Mouse (Mus musculus): ENCODE data around the gene Hoxb4. TPM values are rescaled to one million over a fixed set of nuclear protein-coding genes. Genes with fewer than 3 reads are reported as not detected.

Hoxb4 gene
- total RNA-seq, 2 experiments from 2014 or later: 19.8 to 22.0 TPM

DNA sequence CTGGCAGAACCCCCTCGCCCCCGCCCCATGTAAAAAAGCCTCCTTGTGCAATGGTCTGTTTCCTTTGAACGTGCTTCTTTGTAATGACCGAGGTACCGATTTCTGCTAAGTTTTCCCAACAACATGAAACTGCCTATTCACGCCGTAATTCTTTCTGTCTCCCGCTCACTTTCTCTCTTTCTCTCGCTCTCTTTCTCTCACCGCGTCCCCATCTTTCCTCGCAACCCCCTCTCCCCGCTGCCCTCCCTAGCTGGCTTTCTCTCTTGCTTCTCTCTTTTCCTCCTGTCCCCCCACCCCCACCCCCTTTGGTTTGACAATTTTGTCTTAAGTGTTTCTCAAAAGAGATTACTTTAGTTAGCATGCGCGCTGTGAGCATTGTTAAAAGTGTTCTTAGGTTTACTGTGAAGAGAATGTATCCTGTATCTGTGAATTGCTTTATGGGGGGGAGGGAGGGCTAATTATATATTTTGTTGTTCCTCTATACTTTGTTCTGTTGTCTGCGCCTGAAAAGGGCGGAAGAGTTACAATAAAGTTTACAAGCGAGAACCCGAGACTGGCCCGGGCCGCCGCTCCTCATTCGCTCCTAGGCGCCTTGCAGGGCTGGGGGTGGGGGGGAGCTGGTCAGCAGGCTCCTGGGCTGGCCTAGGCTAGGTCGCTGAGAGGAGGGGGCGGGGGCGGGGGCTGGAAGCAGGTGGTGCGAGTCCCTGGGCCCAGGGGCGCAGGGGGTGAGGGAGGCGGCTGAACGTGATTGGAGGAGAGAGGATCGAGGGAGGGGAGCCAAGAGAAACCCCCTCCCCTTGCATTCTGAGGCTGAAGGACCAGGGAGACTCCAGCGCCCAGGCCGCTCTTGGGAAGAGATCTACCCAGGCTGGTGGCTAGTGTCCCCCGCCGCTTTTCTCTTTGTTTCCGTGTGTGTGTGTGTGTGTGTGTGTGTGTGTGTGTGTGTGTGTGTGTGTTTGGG, 33.0 kb upstream of the Hoxb4 start:
- no peak for DNase-seq (ENCODE audit: low spot score in 2 of 2)

DNA sequence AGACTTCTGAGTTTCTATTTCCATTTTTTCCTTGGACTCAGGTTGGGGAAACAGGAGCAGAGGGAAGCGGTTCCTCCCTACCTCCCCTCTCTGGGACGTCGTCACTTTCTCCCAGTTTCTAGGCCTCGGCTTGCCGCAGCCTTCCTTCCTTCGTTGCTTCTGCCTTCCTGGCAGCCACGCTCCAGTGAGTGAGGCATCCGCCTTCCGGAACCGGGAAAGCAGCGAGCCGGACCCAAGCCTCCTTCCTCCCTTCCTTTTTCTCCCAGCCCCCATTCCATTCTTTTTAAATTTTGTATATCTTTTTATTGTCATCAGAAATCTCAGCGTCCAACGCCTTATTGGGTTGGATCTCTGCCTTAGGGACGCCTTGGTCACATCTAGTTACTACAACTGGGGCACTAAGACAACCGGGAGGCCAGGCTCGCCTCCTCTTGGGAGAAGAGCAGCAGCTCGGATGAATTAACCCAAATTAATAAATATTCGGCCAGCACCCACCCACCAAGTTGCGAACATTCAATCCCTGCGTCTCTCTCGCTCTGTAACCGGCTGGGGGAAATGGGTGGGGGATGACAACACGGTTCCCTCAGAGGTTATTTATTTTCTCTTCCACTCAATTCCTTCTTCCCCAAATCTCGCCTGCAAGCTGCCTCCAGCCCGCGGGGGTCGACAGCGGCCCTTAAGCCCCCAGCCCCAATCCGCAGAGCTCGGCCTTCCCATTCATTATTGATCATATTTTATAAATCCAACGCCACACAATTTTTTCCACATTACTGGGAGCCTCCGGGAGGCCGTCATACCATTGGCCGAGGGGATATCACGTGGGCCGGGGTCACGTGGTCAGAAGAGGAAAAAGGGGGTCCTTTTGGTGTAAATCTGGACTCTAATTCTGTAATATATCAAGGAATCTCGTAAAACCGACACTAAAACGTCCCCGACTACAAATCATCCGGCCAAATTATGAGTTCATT, 32.0 kb upstream of the Hoxb4 start, which contains the start of gene Hoxb7:
Hoxb7 (plus strand) TSS at position 853 of the 968 bp plus-strand sequence.
- DNase-seq (ENCODE audit: low spot score in 2 of 2): no peak

DNA sequence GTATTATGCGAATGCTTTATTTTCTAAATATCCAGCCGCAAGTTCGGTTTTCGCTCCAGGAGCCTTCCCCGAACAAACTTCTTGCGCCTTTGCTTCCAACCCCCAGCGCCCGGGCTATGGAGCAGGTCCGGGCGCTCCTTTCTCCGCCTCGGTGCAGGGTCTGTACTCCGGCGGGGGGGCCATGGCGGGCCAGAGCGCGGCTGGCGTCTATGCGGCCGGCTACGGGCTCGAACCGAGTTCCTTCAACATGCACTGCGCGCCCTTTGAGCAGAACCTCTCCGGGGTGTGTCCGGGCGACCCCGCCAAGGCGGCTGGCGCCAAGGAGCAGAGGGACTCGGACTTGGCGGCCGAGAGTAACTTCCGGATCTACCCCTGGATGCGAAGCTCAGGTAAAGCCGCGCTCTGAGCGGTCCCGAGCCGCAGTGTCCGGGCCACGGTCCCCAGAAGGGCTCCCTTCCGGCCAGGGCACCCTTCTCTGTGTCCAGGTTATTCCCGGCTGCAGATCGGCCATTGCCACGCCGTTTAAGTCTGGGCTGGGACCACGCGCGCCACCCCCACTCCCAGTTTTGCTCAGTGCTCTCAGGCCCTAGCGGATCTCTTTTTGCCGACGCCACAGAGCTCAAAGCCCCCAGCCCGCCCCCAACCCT, 31.2 kb upstream of the Hoxb4 start:
- no peak for DNase-seq (ENCODE audit: low spot score in 2 of 2)

DNA sequence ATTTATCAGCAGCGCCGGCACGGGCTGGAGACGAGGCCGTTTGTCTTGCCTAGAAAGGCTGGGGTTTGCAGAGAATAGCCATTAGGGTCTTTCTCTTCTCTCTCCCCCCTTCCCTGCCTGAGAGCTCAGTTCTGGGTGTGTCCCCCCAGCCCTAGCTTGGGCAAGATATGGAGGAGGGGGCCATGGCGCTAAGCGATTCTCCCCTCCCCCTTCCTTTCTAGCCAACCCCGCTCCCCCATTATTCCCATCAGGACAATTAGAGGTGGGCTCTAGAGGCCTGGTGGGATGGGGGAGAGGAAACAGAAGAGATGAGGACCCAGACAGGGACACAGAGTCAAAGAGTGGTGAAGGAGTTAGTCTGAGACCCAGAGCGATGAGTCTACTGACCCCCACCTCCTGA, 30.7 kb upstream of the Hoxb4 start:
- no peak for DNase-seq (ENCODE audit: low spot score in 2 of 2)

DNA sequence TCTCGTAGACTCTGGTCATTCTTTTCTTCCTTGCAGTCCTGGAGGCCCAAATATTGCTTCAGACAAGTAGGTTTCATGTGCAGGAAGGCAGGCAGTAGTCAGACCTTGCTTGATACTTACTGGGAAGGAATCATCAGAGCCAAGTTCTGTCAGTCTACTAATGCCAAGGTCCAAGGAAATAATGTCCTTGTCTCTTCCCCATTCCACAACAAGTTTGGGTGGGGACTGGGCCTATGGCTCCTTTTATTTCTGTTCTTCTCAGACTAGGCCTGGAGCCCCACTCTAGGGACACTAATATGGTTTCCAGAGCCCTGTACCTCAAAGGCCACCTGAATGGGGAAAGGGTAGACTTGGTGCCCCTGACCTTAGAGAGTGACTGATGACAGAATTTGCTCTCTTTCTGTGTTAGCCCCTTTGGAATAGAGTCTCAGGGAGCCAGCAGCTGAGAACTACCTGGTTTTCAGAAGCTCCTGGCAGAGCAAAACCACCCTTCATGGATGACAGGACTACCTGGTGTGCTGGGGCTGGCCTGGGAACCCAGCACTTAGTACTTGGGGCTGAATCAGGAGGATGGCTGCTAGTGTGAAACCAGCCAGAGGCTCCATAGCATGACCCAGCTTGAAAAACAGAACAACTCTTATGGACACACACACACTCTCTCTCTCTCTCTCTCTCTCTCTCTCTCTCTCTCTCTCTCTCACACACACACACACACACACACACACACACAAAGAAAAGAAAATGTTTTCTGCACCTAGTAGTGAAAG, 29.4 kb upstream of the Hoxb4 start:
- no peak for DNase-seq (ENCODE audit: low spot score in 2 of 2)

DNA sequence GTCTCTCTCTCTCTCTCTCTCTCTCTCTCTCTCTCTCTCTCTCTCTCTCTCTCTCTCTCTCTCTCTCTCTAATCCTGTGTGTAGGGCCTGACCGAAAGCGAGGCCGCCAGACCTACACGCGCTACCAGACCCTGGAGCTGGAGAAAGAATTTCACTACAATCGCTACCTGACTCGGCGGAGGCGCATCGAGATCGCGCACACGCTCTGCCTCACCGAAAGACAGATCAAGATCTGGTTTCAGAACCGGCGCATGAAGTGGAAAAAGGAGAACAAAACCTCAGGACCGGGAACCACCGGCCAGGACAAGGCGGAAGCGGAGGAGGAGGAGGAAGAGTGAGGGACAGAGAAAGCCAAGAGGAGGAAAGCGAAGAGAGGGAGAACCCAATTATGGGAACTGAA, 28.8 kb upstream of the Hoxb4 start:
- DNase-seq (ENCODE audit: low spot score in 2 of 2): no peak

DNA sequence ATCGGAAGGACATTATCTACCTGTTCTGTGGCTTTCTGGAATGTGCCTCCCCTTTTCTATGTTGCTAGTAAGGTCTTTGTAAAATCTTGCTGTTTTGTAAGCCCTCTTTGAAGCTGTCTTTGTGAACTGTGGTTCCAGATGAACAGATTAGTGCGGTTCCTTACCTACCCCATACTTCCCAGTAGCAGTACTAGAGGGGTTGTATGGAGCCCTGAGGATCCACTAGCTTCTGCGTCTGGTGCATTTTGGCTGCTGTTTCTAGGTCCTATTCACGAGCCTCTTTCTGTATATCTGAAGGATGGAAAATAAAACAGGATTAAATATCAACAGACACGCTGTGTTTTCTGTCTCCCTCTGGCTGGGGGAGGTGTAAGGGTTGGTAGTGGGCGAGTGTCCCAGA, 28.2 kb upstream of the Hoxb4 start:
- DNase-seq (ENCODE audit: low spot score in 2 of 2): no peak

DNA sequence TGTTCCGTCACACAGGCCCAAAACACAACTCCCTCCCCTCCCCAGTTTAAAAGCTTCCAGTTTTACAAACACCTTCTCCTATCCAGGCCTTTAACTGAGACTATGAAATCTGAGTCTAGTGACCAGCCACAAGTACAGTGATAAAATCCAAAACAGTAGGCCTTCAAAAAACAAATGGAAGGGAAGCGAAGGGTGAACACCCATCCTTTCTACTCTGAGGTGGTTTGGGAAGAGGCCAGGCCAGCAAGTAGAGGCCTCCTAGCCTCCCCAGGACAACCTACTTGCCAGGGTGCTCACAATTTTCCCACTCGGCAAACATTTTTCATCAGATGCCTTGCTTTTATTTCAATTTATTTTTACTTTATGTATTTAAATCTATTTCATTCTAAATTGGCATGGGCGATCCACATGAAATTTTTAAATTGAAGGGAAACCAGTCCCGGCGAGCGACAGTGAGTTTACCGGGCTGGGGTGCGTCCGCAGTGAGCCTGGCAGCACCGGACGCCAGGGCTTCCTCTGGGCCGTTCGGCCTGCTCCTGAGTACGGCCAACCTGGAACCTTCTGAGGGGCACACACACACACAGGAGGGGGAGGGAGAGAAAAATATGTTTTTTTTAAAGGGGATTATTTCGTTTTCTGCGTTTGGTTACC, 27.2 kb upstream of the Hoxb4 start:
- DNase-seq (ENCODE audit: low spot score in 2 of 2): no peak

DNA sequence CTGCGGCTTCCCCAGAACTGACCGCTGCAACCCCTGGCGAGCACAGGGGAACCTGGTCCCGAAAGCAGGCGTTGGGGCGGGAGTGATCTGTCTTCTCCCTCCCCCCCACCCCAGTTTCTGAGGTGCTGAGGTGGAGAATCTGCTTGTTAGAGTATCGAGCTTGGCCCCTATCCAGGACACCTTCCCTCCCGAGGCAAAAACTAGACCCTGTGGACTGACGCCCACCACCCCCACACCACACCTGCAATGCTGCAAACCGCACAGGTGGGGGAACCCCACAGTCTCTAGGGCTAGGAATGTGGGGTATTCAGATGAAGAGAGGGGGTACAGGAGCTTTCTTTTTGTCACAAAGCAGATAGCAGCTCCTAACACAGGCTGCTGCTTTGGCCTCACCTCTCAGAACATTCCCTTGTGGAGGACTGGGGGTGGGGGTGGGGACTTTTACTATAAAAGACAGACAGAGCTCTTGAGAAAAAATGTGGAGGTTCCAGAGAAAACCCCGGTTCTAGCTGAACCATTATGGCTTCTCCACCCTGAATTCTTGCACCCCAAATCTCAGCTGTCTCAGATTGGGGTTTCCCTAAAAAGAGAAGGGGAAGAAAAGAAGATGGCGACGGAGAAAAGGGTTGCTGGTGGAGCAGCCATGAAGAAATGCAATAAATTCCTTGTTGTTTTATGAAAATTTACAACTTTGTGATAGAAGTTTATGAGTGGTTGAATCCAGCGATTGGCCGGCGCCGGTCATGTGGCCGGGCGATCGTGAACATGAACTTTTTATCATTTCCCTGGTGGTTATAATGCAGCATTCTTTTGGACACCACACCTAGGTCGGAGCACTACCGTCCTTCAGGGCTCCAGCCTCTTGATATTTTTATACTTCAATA, 26.1 kb upstream of the Hoxb4 start, which contains the start of gene Hoxb6:
Hoxb6 (plus strand) TSS at position 796 of the 884 bp plus-strand sequence.
- peak in 1 of 2 experiments; percentile 61 for DNase-seq (ENCODE audit: low spot score in 2 of 2)

DNA sequence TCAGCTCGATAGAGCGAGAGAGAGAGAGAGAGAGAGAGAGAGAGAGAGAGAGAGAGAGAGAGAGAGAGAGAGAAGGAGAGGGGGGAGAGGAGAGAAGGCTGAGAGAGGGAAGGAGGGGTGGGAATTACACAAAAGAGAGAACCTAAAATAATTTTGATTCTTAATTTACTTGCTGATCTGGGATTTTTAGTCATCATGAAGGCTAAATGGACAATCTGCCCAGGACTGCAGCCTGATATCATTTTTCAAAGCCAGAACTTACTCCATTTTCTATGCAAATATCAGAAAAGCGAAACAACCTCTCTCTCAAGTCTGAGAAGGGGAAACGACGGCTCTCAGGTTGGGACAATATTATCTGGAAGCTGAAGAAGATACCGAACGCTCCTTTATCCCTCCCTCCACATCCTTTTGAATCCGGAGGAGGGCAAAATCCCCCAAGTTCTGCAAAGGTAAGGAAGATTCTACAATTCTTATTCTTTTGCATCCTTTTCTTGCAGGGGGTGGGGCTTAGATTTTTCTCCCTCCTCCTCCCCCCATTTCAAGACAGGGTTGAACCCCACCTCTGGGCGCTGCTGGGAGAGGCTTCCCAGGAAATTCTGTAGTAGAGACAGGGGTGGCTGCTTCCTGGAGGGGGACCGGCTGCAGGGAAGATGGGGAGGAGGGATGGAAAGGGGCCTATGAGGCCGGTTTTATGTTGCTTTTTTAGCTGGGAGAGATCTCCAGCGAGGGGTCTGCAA, 25.3 kb upstream of the Hoxb4 start:
- no peak for DNase-seq (ENCODE audit: low spot score in 2 of 2)

DNA sequence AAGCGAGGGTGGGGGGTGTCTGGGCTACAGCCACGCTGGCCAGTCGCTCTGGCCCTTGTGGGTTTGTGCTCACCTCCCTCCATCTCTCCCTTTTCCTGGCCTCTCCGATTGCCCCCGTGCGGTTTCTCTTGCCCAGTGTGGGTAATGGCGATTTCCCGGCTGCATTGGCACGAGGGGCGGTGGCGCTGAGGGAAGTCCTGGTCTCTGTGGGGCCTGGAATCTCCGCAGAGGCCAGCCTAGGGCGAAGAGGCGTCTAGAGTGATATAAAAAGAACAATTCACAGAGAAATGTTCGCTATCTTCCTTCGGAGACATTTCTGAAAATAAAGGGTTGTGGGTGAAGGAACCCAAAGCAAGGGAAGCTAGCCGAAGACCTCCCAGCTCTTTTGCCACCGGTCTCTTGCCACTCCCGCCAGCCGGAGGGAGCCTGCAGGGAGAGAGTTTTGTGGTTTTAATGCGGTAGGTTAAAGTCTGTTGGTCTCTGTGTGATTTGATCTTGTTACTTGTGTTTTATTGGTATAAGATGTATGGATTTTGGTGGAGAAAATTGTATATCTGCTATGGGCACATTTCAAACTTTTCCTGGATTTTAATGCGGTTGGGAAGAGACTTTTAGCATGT, 24.7 kb upstream of the Hoxb4 start:
- no peak for DNase-seq (ENCODE audit: low spot score in 2 of 2)

DNA sequence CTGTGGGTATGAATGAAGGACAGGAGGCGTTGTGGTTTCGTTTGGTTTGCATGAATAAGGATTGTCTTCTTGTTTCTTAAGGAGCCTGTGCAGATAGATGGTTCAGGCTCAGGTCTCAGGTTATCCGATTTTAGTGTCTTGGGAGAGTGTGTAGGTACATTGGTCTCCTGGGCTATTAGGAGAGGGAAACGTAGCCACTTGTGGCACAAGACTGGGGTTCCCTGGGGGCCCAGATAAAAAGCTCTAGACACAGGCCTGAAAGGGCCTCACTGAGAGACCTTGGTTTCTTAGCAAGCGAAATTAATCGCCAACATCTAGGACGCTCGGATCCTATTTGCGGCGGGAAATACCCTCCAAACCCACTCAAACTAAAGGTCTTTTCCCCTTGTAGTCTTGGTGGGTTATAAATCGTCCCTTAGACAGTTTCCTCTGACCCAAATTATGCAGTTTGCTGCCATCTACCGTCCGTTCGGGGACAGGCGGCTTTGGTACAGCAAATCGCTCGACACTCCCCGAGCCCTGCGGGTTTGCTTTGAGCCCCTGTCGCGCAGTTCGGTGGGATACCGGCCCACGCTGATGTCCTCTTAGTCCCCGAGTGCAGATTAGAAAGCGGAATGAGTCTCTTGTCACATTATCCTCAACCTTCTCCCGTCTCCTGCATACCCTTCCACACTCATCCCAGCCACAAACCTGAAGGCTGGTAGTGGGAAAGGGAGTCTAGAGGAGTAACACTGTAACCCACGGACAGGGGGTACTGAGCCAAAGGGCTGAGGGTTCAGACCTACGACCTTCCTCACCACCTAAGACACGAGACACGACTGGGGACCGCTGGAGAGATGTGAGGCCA, 23.6 kb upstream of the Hoxb4 start:
- DNase-seq (ENCODE audit: low spot score in 2 of 2): peak in 1 of 2 experiments; percentile 76

DNA sequence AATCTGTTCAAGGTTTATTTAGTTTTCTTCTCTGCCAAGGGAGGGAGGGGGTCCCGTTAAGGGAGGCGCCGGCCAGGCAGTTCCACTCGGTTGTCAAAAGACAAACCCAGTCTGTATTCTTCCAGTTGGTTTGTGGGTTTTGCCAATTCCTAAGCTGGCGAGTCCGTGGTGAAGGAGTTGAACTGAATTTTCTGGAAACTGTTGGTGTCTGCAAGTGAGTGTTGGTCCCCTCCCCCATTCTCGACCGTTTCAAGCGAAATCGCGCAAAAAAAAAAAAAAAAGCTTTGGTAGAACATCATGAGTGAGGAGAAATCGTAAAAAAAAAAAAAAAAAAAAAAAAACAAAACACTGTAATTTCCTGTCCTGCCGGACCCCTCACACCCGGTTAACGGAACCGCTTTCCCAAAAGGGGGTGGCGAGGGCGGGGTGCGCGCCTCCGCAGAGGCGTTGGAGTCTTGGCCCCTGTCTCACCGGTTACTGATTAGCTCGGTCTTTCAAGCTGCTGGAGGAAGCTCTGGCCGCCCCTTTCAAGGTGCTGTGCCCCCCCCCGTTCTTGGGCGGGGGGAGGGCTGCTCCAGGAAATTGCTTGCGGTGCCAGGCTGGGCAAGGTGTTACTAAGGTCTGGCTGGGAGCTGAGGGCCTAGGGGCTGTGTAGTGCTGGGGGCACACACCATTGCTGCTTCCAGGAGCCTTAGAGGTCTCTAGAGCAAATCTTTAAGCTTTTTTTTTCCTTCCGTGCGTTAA, 22.8 kb upstream of the Hoxb4 start:
- no peak for DNase-seq (ENCODE audit: low spot score in 2 of 2)

DNA sequence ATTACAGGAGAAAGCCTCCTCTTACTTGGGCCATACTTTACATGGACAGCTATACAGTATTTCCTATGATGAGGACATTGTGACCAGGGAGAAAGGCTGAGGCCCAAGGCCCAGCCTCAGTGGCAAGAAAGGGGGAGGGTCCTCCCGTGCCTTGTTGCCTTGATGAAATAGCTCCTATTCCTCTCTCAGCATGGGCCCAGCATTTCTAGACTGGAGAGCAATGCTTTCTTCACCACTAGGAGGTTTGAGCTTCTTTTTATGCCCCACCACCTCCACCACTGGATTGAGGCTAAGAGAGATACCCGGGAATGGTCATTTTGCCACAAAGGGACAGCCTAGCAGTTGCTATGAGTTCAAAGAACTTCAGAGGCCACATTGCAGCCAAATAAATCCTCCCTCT, 21.1 kb upstream of the Hoxb4 start:
- no peak for DNase-seq (ENCODE audit: low spot score in 2 of 2)

DNA sequence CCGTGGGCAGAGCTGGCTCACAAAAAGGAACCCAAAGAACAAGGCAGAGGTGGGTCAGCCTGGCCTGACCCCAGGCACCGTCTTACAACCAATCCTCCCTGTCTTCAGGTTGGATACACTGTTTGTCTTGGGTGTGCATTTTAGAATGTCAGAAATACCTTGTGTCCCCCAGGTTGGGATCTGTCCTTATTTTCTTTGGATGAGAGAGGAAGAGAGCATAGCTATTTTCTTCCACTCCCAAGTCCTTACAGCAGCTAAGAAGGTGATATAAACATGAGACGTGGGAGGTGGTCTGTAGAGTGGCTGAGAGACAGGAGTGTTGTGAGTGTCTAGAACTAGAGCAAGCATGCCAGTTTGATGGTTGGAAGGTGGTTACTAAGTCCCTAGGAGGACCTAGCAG, 20.6 kb upstream of the Hoxb4 start:
- no peak for DNase-seq (ENCODE audit: low spot score in 2 of 2)

All from adrenal gland, postnatal 4 days (tissue).